Mouse (Mus musculus): ENCODE results near the gene Zp3. TPM values are rescaled to one million over a fixed set of nuclear protein-coding genes. Genes with fewer than 3 reads are reported as not detected.

Gene Zp3
- polyA plus RNA-seq, 1 experiment from 2014 or later, result not detected

DNA sequence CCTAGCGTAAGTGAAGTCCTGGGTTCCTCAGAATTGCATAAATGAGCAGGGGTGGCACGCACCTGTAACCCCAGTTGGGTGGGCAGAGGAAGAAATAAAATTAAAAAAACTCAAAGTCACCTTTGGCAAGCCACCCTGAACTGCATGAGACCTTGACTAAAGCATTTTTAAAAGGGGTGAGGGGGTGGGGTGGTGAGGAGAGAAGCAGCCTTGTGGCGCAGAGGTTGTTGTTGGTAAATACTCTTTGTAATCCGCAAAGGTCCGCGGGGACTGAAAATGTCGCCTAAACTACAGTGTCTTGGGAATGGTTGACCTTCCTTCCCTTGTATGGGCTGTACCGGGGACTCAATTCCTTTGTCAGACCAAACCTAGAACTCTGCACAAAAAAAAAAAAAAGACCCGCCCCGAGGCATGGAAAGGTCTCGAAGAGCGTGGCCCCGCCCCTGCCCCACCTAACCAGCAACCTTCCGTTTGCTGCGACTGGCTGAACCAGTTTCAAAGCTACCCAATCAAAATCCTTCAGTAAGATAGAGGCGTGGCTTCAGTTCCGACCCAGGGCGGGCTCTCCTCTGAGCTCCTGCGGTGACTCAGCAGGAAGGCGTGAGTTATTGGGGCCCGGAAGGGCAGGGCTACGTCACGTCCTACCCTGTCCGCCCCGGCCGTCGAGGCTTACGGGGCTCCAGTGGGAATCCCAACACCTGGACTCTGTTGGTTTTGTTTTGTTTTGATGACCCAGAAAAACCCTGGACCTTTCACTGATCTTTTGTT, 22.5 kb upstream of the Zp3 start:
- Histone ChIP-seq H3K36me3 (ENCODE audit: control insufficient read depth, insufficient read depth, low read length) (no peaks in the 10 kb centered on the region), H3K4me1 (ENCODE audit: control insufficient read depth, insufficient read depth, low read length) (peaks cover 10% of the 10 kb centered on the region), H3K27ac (replicated peaks; ENCODE audit: low read depth, low read length) (peak overlapping the region; percentile 85), H3K9me3 (ENCODE audit: control insufficient read depth, low read length) (no peaks in the 10 kb centered on the region), H3K4me2 (ENCODE audit: low read length) (peak overlapping the region; percentile 53), H3K9ac (replicated peaks; ENCODE audit: low read length) (peak overlapping the region; percentile 30; the same call in 1 of the 2 replicates), H3K27me3 (ENCODE audit: control insufficient read depth, insufficient read depth, low read length) (no peaks in the 10 kb centered on the region), H3K4me3 (replicated peaks; ENCODE audit: low read depth, low read length) (peak overlapping the region; percentile 29)
- peak; percentile 96 for DNase-seq
- ATAC-seq (ENCODE audit: low FRiP score, low TSS enrichment), result peak; percentile 84
- 8% methylated on average over 28 of the region's 28 CpGs for WGBS

DNA sequence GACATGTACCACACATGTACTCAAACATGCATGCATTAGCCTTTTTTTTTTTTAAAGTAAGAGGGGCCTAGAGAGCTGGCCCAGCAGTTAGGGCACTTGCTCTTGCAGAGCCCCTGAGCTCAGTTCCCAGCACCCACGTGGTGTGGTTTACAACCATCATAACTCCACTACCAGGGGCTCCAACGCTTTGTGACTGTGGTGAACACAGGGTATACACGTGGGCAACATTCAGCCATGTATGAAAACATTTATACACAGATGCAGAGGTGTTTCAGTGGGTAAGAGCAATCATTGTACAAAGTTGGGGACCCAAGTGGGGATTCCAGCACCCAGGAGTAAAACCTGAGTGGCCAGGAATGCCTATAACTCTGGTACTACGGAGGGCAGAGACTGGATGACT, 21.5 kb upstream of the Zp3 start:
- Histone ChIP-seq H3K4me1 (ENCODE audit: control insufficient read depth, insufficient read depth, low read length) (peaks cover 10% of the 10 kb centered on the region), H3K9me3 (ENCODE audit: control insufficient read depth, low read length) (no peaks in the 10 kb centered on the region), H3K27me3 (ENCODE audit: control insufficient read depth, insufficient read depth, low read length) (no peaks in the 10 kb centered on the region), H3K36me3 (ENCODE audit: control insufficient read depth, insufficient read depth, low read length) (no peaks in the 10 kb centered on the region), H3K9ac (replicated peaks; ENCODE audit: low read length) (no peak overlapping the region), H3K4me3 (replicated peaks; ENCODE audit: low read depth, low read length) (no peak overlapping the region), H3K27ac (replicated peaks; ENCODE audit: low read depth, low read length) (peak overlapping the region; percentile 85; the same call in 1 of the 2 replicates), H3K4me2 (ENCODE audit: low read length) (peak overlapping the region; percentile 53; the same call in 1 of the 2 replicates)
- ATAC-seq (ENCODE audit: low FRiP score, low TSS enrichment) (no peak), DNase-seq (no peak)
- WGBS, result 89% methylated on average over 4 of the region's 4 CpGs

DNA sequence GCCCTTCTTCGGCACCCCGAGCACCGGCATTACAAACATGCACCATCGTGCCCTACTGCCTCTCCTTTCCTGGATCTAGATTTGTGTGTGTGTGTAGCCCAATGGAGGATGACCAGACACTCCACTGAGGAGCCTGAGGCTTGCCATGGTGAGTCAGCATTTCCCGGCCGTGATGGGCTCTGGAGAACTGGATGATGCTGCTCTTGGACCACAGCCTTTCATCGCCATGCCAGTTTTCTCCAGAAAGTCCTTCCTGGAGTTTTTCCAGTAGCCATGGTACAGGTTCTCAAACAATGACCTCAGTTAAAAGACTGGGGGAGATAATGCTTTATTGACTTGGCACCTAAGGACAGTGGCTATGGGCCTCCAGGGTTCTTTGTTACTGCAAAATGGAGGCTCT, 20.0 kb upstream of the Zp3 start:
- Histone ChIP-seq H3K9ac (replicated peaks; ENCODE audit: low read length) (no peak overlapping the region), H3K36me3 (ENCODE audit: control insufficient read depth, insufficient read depth, low read length) (no peaks in the 10 kb centered on the region), H3K4me3 (replicated peaks; ENCODE audit: low read depth, low read length) (no peak overlapping the region), H3K4me1 (ENCODE audit: control insufficient read depth, insufficient read depth, low read length) (peaks cover 10% of the 10 kb centered on the region), H3K27ac (replicated peaks; ENCODE audit: low read depth, low read length) (no peak overlapping the region), H3K4me2 (ENCODE audit: low read length) (no peak overlapping the region), H3K9me3 (ENCODE audit: control insufficient read depth, low read length) (no peaks in the 10 kb centered on the region), H3K27me3 (ENCODE audit: control insufficient read depth, insufficient read depth, low read length) (no peaks in the 10 kb centered on the region)
- 94% methylated on average over 7 of the region's 7 CpGs for WGBS
- no peak for DNase-seq
- ATAC-seq (ENCODE audit: low FRiP score, low TSS enrichment), result no peak

DNA sequence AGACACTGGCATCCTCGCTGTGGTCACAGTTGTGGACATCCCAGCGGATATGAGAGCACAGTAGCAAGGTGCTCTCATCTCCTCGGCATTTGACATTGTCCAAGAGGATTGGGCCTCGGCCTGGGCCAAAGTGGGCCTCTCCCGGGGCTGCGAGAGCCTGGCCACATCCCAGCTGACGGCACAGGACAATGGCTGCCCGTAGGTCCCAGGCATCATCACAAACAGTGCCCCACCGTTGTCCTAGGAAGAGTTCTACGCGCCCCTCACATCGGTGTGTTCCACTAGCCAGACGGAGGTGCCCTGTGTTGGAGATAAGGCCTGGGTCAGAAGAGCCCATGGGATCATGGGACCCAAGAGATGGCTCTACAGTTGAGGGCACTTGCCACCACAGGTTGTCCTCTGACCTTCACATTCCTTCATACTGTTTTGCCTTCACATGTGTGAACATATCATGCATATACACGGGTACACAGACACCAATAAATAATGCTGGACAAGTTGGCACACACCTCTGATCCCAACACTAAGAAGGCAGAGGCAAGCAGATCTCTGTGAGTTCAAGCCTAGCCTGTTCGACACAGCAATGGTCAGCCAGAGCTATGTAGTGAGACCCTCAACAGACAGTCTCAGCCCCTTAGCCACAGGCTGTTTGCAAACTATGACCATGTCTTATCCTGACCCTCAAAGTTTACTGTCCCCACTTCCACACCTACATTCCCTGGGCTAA, 18.8 kb upstream of the Zp3 start:
- no peak overlapping the region for H3K4me3 ChIP-seq (replicated peaks; ENCODE audit: low read depth, low read length)
- DNase-seq (no peak), ATAC-seq (ENCODE audit: low FRiP score, low TSS enrichment) (no peak)
- peak overlapping the region; percentile 98; the same call in 1 of the 2 replicates for H3K27ac ChIP-seq (replicated peaks; ENCODE audit: low read depth, low read length)
- H3K9ac ChIP-seq (replicated peaks; ENCODE audit: low read length), result no peak overlapping the region
- no peaks in the 10 kb centered on the region for H3K9me3 ChIP-seq (ENCODE audit: control insufficient read depth, low read length)
- H3K27me3 ChIP-seq (ENCODE audit: control insufficient read depth, insufficient read depth, low read length), result 0 out of 2 replicates have a peak, but pooled peaks cover 4% of the 10 kb centered on the region
- WGBS, result 94% methylated on average over 15 of the region's 15 CpGs
- no peaks in the 10 kb centered on the region for H3K36me3 ChIP-seq (ENCODE audit: control insufficient read depth, insufficient read depth, low read length)
- H3K4me2 ChIP-seq (ENCODE audit: low read length), result no peak overlapping the region
- H3K4me1 ChIP-seq (ENCODE audit: control insufficient read depth, insufficient read depth, low read length), result peaks cover 14% of the 10 kb centered on the region

DNA sequence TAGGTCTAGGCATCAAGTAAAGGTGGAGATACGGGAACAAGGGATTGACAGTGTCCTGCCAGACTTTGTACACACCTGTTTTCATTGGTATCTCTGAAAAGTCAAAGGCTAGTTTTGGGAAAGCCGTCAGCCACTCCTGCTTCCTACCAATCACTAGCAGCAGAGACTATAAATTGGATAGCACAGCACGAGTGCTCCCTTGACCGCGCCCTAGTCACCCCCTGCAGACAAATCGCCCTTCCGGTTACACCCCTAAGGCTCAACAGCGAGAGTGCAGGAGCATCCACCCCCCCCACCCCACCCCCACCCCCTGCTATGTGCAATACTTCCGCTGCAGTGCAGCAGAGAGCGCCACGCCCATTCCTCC, 17.8 kb upstream of the Zp3 start:
- no peak for ATAC-seq (ENCODE audit: low FRiP score, low TSS enrichment)
- H3K4me2 ChIP-seq (ENCODE audit: low read length), result peak overlapping the region; percentile 87
- peak overlapping the region; percentile 58 for H3K4me3 ChIP-seq (replicated peaks; ENCODE audit: low read depth, low read length)
- H3K27ac ChIP-seq (replicated peaks; ENCODE audit: low read depth, low read length), result peak overlapping the region; percentile 98
- H3K4me1 ChIP-seq (ENCODE audit: control insufficient read depth, insufficient read depth, low read length), result peaks cover 10% of the 10 kb centered on the region
- H3K27me3 ChIP-seq (ENCODE audit: control insufficient read depth, insufficient read depth, low read length), result 0 out of 2 replicates have a peak, but pooled peaks cover 4% of the 10 kb centered on the region
- H3K9ac ChIP-seq (replicated peaks; ENCODE audit: low read length), result no peak overlapping the region; the same call in 1 of the 2 replicates
- WGBS, result 2% methylated on average over 11 of the region's 11 CpGs
- no peak for DNase-seq
- no peaks in the 10 kb centered on the region for H3K9me3 ChIP-seq (ENCODE audit: control insufficient read depth, low read length)
- H3K36me3 ChIP-seq (ENCODE audit: control insufficient read depth, insufficient read depth, low read length), result no peaks in the 10 kb centered on the region

DNA sequence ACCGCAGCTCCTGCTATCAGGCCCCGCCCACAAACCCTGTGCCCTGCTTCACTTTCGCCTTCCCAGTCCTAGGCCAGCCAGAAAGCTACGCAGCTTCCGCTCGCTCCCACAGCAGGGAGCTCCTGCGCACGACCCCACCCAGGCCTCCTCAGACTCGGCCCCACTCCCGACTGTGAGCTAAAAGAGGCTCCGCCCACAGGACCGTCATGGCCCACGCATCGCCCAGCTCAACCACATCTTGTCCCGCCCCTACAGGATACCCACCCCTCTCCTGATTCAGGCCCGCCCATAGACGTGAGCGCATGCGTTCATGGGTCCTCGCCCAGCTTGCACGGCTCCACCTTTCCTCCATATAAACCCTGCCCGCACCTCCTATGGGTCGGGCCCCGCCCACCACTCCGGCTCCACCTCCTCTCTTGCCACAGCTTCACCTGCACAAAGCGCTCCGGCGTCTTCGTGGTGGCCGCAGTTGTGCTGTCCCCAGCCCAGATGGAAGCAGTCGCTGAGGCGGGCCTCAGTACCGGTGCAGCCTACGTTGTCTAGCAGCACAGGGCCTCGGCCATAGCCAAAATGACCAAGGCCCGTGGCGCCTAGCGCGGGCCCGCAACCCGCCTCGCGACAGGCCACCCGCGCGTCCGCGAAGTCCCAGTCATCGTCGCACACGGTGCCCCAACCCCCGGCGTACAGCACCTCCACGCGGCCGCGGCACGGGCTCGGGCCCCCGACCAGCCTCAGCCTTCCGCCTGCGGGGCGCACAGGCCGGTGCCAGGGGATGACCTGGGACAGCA, 17.2 kb upstream of the Zp3 start:
- H3K9me3 ChIP-seq (ENCODE audit: control insufficient read depth, low read length), result no peaks in the 10 kb centered on the region
- peak overlapping the region; percentile 87 for H3K9ac ChIP-seq (replicated peaks; ENCODE audit: low read length)
- ATAC-seq (ENCODE audit: low FRiP score, low TSS enrichment), result peak; percentile 95
- peak overlapping the region; percentile 87 for H3K4me2 ChIP-seq (ENCODE audit: low read length)
- no peaks in the 10 kb centered on the region for H3K36me3 ChIP-seq (ENCODE audit: control insufficient read depth, insufficient read depth, low read length)
- peak overlapping the region; percentile 58 for H3K4me3 ChIP-seq (replicated peaks; ENCODE audit: low read depth, low read length)
- peak overlapping the region; percentile 98 for H3K27ac ChIP-seq (replicated peaks; ENCODE audit: low read depth, low read length)
- under 1% methylated on average over 64 of the region's 64 CpGs for WGBS
- H3K27me3 ChIP-seq (ENCODE audit: control insufficient read depth, insufficient read depth, low read length), result 0 out of 2 replicates have a peak, but pooled peaks cover 4% of the 10 kb centered on the region
- peaks cover 8% of the 10 kb centered on the region; the same call in 1 of the 2 replicates for H3K4me1 ChIP-seq (ENCODE audit: control insufficient read depth, insufficient read depth, low read length)
- peak; percentile 99 for DNase-seq

DNA sequence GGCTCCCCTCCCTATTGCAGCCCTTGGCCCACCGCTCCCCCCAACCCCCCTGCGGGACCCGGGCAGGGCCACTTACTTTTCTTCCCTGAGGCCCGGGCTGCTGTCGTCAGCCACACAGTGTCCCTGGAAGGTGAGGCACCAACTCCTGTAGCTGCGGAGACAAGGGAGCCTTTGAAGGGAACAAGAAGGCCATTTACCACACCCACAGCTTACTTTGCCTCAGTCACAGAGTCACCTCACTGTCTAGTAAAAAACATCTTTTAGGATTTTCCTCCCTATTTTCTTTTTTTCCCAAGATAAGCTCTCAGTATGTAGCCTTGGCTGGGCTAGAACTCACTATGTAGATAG, 16.6 kb upstream of the Zp3 start:
- Histone ChIP-seq H3K4me3 (replicated peaks; ENCODE audit: low read depth, low read length) (peak overlapping the region; percentile 58), H3K4me1 (ENCODE audit: control insufficient read depth, insufficient read depth, low read length) (peaks cover 8% of the 10 kb centered on the region; the same call in 1 of the 2 replicates), H3K4me2 (ENCODE audit: low read length) (peak overlapping the region; percentile 87), H3K9ac (replicated peaks; ENCODE audit: low read length) (peak overlapping the region; percentile 87), H3K27me3 (ENCODE audit: control insufficient read depth, insufficient read depth, low read length) (0 out of 2 replicates have a peak, but pooled peaks cover 4% of the 10 kb centered on the region), H3K9me3 (ENCODE audit: control insufficient read depth, low read length) (no peaks in the 10 kb centered on the region), H3K36me3 (ENCODE audit: control insufficient read depth, insufficient read depth, low read length) (no peaks in the 10 kb centered on the region), H3K27ac (replicated peaks; ENCODE audit: low read depth, low read length) (peak overlapping the region; percentile 98)
- DNase-seq (peak; percentile 63), ATAC-seq (ENCODE audit: low FRiP score, low TSS enrichment) (no peak)
- WGBS, result 8% methylated on average over 6 of the region's 6 CpGs

DNA sequence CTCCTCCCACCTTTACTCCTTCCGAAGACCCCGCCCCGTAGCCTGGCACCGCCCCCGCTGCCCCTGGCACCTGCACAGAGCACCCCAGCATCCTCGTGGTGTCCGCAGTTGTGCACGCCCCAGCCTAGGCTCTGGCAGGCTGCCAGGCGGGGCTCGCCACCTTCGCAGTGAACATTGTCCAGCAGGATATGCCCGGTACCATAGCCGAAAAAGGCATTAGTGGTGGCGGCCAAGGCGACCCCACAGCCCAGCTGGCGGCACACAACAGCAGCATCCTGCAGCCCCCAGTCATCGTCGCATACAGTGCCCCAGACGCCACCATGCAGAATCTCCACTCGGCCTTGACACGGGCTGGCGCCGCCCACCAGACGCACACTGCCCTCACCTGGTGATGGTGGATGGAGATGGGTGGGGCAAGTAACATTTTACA, 14.4 kb upstream of the Zp3 start:
- Histone ChIP-seq H3K4me3 (replicated peaks; ENCODE audit: low read depth, low read length) (0 out of 2 replicates have a peak overlapping the region, but pooled peaks have one; percentile 12), H3K4me2 (ENCODE audit: low read length) (peak overlapping the region; percentile 33), H3K36me3 (ENCODE audit: control insufficient read depth, insufficient read depth, low read length) (no peaks in the 10 kb centered on the region), H3K27ac (replicated peaks; ENCODE audit: low read depth, low read length) (no peak overlapping the region), H3K27me3 (ENCODE audit: control insufficient read depth, insufficient read depth, low read length) (0 out of 2 replicates have a peak, but pooled peaks cover 4% of the 10 kb centered on the region), H3K4me1 (ENCODE audit: control insufficient read depth, insufficient read depth, low read length) (peaks cover 8% of the 10 kb centered on the region; the same call in 1 of the 2 replicates), H3K9me3 (ENCODE audit: control insufficient read depth, low read length) (no peaks in the 10 kb centered on the region), H3K9ac (replicated peaks; ENCODE audit: low read length) (no peak overlapping the region)
- DNase-seq (peak; percentile 24), ATAC-seq (ENCODE audit: low FRiP score, low TSS enrichment) (no peak)
- 11% methylated on average over 24 of the region's 24 CpGs for WGBS
